In the genomic region with DNA sequence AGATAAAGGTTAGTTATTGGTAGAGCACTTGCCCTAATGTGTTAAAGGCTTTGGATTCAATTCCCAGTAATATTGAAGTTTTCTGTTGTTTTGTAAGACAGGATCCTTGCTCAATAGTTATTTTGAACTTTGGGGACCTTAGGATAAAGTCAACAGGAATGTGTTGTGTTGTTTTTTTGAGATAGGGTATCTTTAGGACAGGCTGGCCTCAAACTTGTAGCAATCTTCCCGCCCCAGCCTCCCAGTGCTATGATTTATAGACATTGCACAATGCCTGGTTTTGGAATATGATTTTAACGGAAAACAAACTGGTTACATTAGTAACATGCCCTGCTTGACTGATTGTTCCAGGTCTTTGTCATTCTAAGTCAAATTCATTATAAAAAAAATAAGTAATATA, we compare ENCODE assay signal across 28 mouse cellular contexts. TPM values are rescaled to one million over a fixed set of nuclear protein-coding genes. Genes with fewer than 3 reads are reported as not detected.
A peak's percentile ranks its signal among the peaks of the same experiment; 100 is the strongest.
DNase-seq lines count a peak whose midpoint lies in the region; ATAC-seq and TF ChIP-seq lines count a peak whose summit lies in the region.
"Had no signal": no experiment of that assay in that cellular context is flagged by ENCODE, and none has a peak within 500 bp of the region (broad histone marks: within the 10 kb centered on the region; RNA-seq: fewer than 3 reads in every experiment).

No protein-coding gene starts in this region.

- WGBS in liver, adult 2 months, result 9% methylated on average over 2 of the region's 2 CpGs
- 81% methylated on average over 2 of the region's 2 CpGs for WGBS in liver, embryonic 11.5 days

- H3K27ac ChIP-seq in liver, adult 2 months (replicated peaks; ENCODE audit: insufficient read depth, low read depth, low read length), result peak overlapping the region; percentile 83
- no peak overlapping the region for H3K27ac ChIP-seq in liver, embryonic 11.5 days (ENCODE audit: low read depth, low read length)
- H3K27ac ChIP-seq: embryonic facial prominence, embryonic 13.5 days; forebrain, embryonic 12.5 days; hindbrain, embryonic 15.5 days; left cerebral cortex, adult 2 months; limb, embryonic 15.5 days; neural tube, embryonic 12.5 days had no signal

- H3K9ac ChIP-seq in liver, adult 2 months (ENCODE audit: low read depth, low read length), result no peak overlapping the region
- H3K9ac ChIP-seq in liver, embryonic 11.5 days (ENCODE audit: low read depth, low read length), result no peak overlapping the region
- H3K9ac ChIP-seq: embryonic facial prominence, embryonic 13.5 days; forebrain, embryonic 12.5 days; hindbrain, embryonic 15.5 days; limb, embryonic 15.5 days; neural tube, embryonic 12.5 days had no signal

- H3K4me1 ChIP-seq in liver, adult 2 months (ENCODE audit: control insufficient read depth, insufficient read depth, low read length), result peaks cover 29% of the 10 kb centered on the region
- no peaks in the 10 kb centered on the region for H3K4me1 ChIP-seq in liver, embryonic 11.5 days (replicated peaks; ENCODE audit: control insufficient read depth, insufficient read depth, low read length)
- H3K4me1 ChIP-seq: embryonic facial prominence, embryonic 13.5 days; forebrain, embryonic 12.5 days; hindbrain, embryonic 15.5 days; limb, embryonic 15.5 days; neural tube, embryonic 12.5 days had no signal

- ATAC-seq in liver, embryonic 11.5 days (replicated peaks; ENCODE audit: low FRiP score), result no peak

- no peak for TF ChIP-seq POLR2A in liver, adult 2 months (IDR thresholded peaks at IDR 0.05; ENCODE audit: extremely low read depth, insufficient read depth, low read length)

- no peak overlapping the region for H3K4me2 ChIP-seq in liver, embryonic 11.5 days
- H3K4me2 ChIP-seq: embryonic facial prominence, embryonic 13.5 days; forebrain, embryonic 12.5 days; hindbrain, embryonic 15.5 days; limb, embryonic 15.5 days; neural tube, embryonic 12.5 days had no signal

- peaks cover 4% of the 10 kb centered on the region; the same call in 1 of the 2 replicates for H3K36me3 ChIP-seq in liver, adult 2 months (ENCODE audit: control insufficient read depth, insufficient read depth, low read length)
- H3K36me3 ChIP-seq in liver, embryonic 11.5 days (ENCODE audit: control insufficient read depth, insufficient read depth, low read length), result peaks cover 7% of the 10 kb centered on the region; the same call in 1 of the 2 replicates

- no peak overlapping the region for H3K4me3 ChIP-seq in liver, adult 2 months (ENCODE audit: insufficient read depth, low read depth, low read length)
- no peak overlapping the region for H3K4me3 ChIP-seq in liver, embryonic 11.5 days (ENCODE audit: low read depth, low read length)
- H3K4me3 ChIP-seq: embryonic facial prominence, embryonic 13.5 days; erythroblast, embryonic 14.5 days; forebrain, embryonic 12.5 days; hindbrain, embryonic 15.5 days; left cerebral cortex, adult 2 months; limb, embryonic 15.5 days; neural tube, embryonic 12.5 days had no signal

- H3K79me2 ChIP-seq in liver, adult 2 months (ENCODE audit: control insufficient read depth, insufficient read depth, low read length), result no peaks in the 10 kb centered on the region

- H3K9me3 ChIP-seq in liver, embryonic 11.5 days (ENCODE audit: control insufficient read depth, low read length), result no peaks in the 10 kb centered on the region
- H3K9me3 ChIP-seq: embryonic facial prominence, embryonic 13.5 days; forebrain, embryonic 12.5 days; hindbrain, embryonic 15.5 days; limb, embryonic 15.5 days; neural tube, embryonic 12.5 days had no signal

- peak; percentile 47 to 59 for DNase-seq in heart, adult 18-20 months
- DNase-seq in heart, postnatal 4 days, result no peak
- DNase-seq in liver, adult 2 months (ENCODE audit: extremely low read depth, low read depth, low spot score), result peak; percentile 95
- DNase-seq in liver, embryonic 11.5 days (ENCODE audit: low spot score), result no peak
- DNase-seq in adipocyte (ENCODE audit: low spot score), result peak; percentile 71
- DNase-seq in adrenal gland, postnatal 10 days, result peak; percentile 15
- no peak for DNase-seq in layer of hippocampus, adult 18-20 months (ENCODE audit: low spot score in 2 of 2)
- DNase-seq: cerebellum, adult 8-10 months; cerebellum, postnatal 36 days; embryo, embryonic 11 days; left cerebral cortex, postnatal 4 days; lung, postnatal 14 days; midbrain, embryonic 14.5 days; thymus, postnatal 25 days had no signal

- no peaks in the 10 kb centered on the region for H3K27me3 ChIP-seq in liver, adult 2 months (ENCODE audit: control insufficient read depth, insufficient read depth, low read length)
- H3K27me3 ChIP-seq in liver, embryonic 11.5 days (replicated peaks; ENCODE audit: control insufficient read depth, insufficient read depth, low read length), result no peaks in the 10 kb centered on the region
- H3K27me3 ChIP-seq: embryonic facial prominence, embryonic 13.5 days; forebrain, embryonic 12.5 days; hindbrain, embryonic 15.5 days; limb, embryonic 15.5 days; neural tube, embryonic 12.5 days had no signal

- TF ChIP-seq CTCF in liver, adult 2 months (IDR thresholded peaks at IDR 0.05; ENCODE audit: low read depth, low read length), result no peak

RNA-seq across cellular contexts. Expression of a gene that starts 28.8 kb away (rescaled TPM):
- 1 to 10 TPM; 3.9 to 4.7 TPM for total RNA-seq in heart, adult 18-20 months (2021)
- total RNA-seq in heart, postnatal 4 days (2021), result under 1 TPM in 1 of 2 experiments, not detected in 1; 0.43 TPM
- total RNA-seq in liver, adult 2 months (2014; rRNA removed), result 10.3 and 35.8 TPM in 2 replicates
- polyA plus RNA-seq in liver, adult 2 months (2012; rRNA removed), result 3.4 and 5.9 TPM in 2 replicates
- polyA plus RNA-seq in liver, embryonic 11.5 days (2014; fragmentation: Nextera tagmentation; extraction: Ambion mirVana), result 0.37 TPM in 1 of 2 replicates, not detected in the other
- total RNA-seq in adrenal gland, postnatal 10 days (2021), result under 1 TPM; 0.78 to 0.85 TPM
- total RNA-seq in layer of hippocampus, adult 18-20 months (2021), result 1 to 10 TPM; 1.0 to 1.7 TPM
- total RNA-seq: hematopoietic stem cell, adult 5-6 weeks; megakaryocyte-erythroid progenitor cell, adult 5-6 weeks; MEL had no signal
- polyA plus RNA-seq: C2C12; erythroblast, embryonic 14.5 days; intestine, embryonic 14.5 days; large intestine, adult 2 months; spleen, adult 2 months had no signal

RNA-seq across cellular contexts. Expression of a gene that starts 45.7 kb away (rescaled TPM):
- 10 to 100 TPM; 68.8 TPM for total RNA-seq in heart, adult 18-20 months (2021)
- total RNA-seq in heart, postnatal 4 days (2021), result 100 to 1,000 TPM in 1 of 2 experiments, 10 to 100 TPM in 1; 99.3 to 107 TPM
- total RNA-seq in liver, adult 2 months (2014; rRNA removed), result 25.6 and 30.0 TPM in 2 replicates
- 3.3 and 3.4 TPM in 2 replicates for polyA plus RNA-seq in liver, adult 2 months (2012; rRNA removed)
- 95.0 and 95.5 TPM in 2 replicates for polyA plus RNA-seq in liver, embryonic 11.5 days (2014; fragmentation: Nextera tagmentation; extraction: Ambion mirVana)
- 100 to 1,000 TPM in 1 of 2 experiments, 10 to 100 TPM in 1; 98.5 to 126 TPM for total RNA-seq in adrenal gland, postnatal 10 days (2021)
- 10 to 100 TPM; 89.7 to 93.8 TPM for total RNA-seq in layer of hippocampus, adult 18-20 months (2021)

Comparison
In these comparisons a context has a peak if more than half of its experiments do, and no peak if none do; other contexts are left out.
1. DNase-seq: peak in heart, adult 18-20 months (2 of 2), liver, adult 2 months (single experiment), adipocyte (single experiment) and adrenal gland, postnatal 10 days (single experiment); none in heart, postnatal 4 days (single experiment), liver, embryonic 11.5 days (single experiment) and layer of hippocampus, adult 18-20 months (0 of 2).